Mouse (Mus musculus) erythroblast, embryonic 14.5 days (primary cell): ENCODE measurements around the gene Calm3.

Experiments
- GATA1 ChIP-seq: IDR thresholded peaks from 2 replicates; pipeline ENCODE4 v1.6.1; 2012; ENCODE audit warnings: low read length, inconsistent platforms, mixed read lengths
- TAL1 ChIP-seq: IDR thresholded peaks from 3 replicates; pipeline ENCODE4 v1.6.1; 2012; ENCODE audit warnings: low read length, inconsistent platforms, mixed read lengths

DNA sequence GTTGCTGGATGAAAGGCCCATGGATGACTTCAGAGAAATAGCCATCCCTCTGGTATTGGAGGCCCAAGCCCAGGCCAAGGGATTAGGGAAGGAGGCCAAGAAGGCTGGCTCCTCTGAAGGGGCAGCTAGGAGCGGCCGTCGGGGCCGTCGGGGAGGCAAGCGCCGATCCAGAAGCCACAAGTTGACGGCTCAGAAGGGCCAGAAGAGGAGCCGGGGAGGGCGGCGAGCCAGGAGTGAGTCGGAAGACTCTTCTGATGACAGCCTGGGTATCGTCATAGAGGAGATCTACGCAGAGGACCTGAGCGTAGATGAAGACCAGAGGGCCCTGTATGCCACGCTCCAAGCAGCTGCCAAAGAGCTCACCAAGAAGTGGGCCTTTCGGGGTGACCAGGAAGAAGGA is 21.5 kb upstream of the Calm3 start:
- TF ChIP-seq TAL1 (no peak), GATA1 (no peak)
